Mouse (Mus musculus): ENCODE results near the gene Rpl12. TPM values are rescaled to one million over a fixed set of nuclear protein-coding genes. Genes with fewer than 3 reads are reported as not detected.

Gene Rpl12
- total RNA-seq, 2 experiments from 2014 or later: 2,991 to 3,079 TPM

DNA sequence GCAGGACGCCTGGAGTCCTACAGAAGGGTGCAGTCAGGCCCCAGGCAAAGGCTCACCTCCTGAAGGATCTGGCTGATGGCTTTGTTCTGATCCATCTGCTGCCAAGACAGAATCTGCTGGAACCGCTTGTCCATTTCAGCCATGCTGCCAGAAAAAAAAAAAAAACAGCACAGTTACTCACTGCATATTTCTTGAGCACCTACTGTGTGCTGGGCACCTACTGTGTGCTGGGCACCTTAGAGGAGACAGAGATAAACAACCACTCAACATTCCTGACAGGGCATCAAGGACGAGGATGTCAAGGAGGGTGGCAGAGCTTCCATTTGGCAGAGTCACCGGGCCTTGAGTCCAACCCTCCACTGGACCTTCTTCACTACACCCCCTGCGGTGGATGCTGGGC, 22.6 kb upstream of the Rpl12 start:
- no peak for ATAC-seq (replicated peaks; ENCODE audit: poor library complexity, severe bottlenecking)

DNA sequence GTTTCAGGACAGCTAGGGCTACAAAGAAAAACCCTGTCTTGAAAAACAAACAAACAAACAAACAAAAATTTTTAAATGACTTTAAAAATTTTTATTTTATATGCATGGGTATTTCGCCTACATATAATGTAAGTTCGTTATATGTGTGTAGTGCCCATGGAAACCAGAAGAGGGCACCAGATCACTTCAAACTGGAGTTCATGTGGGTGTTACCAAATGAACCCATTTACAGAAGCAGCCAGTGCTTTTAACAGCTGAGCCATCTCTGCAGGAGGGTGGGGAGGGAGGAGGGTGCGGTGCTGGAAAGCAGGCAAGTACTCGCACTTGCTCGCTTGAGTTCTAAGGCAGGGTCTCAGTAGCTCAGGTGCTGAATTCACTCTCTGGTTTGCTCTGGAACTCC, 21.9 kb upstream of the Rpl12 start:
- ATAC-seq (replicated peaks; ENCODE audit: poor library complexity, severe bottlenecking): peak; percentile 62

DNA sequence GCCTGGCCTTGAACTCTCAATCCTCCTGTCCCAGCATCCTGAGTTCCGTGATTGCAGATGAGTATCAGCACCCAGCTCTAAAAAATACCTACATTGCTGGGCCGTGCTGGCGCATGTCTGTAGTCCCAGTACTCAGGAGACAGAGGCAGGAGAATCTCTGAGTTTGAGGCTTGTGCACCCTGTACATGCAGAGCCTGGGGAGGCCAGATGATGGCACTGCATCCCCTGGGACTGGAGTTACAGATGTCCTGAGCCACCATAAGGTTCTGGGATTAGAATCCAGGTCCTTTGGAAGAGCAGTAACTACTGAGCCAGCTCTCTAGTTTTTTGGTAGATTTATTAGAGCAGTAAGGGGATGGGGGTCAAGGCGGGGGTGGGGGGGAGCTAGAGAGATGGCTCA, 20.9 kb upstream of the Rpl12 start:
- no peak for ATAC-seq (replicated peaks; ENCODE audit: poor library complexity, severe bottlenecking)

DNA sequence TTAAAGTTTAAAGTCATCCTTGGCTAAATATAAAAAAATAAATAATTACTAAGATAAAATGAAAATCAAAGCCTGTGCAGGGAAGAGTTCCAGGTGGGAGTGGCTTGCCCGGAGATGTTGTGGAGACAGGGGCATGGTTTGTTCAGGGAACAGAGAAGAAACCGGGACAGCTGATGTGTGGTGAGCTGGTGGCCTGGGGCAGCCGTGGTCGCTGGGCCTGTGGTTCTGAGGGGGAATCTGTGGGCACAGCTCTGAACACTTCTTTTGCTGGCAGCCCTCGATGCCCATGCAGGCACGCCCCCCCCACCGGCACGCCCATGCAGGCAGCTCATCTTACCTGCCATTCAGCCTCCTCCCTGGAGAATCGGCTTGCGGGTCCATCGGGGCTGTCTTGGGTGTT, 13.9 kb upstream of the Rpl12 start:
- no peak for ATAC-seq (replicated peaks; ENCODE audit: poor library complexity, severe bottlenecking)

GRCm38 (mm10) chr2:32954581-32954980, 6.8 kb upstream of the Rpl12 start:
- ATAC-seq (replicated peaks; ENCODE audit: poor library complexity, severe bottlenecking): no peak

GRCm38 (mm10) chr2:32957344-32957743, 4.0 kb upstream of the Rpl12 start:
- no peak for ATAC-seq (replicated peaks; ENCODE audit: poor library complexity, severe bottlenecking)

GRCm38 (mm10) chr2:32960273-32960672, 1.1 kb upstream of the Rpl12 start:
- ATAC-seq (replicated peaks; ENCODE audit: poor library complexity, severe bottlenecking): peak; percentile 64

DNA sequence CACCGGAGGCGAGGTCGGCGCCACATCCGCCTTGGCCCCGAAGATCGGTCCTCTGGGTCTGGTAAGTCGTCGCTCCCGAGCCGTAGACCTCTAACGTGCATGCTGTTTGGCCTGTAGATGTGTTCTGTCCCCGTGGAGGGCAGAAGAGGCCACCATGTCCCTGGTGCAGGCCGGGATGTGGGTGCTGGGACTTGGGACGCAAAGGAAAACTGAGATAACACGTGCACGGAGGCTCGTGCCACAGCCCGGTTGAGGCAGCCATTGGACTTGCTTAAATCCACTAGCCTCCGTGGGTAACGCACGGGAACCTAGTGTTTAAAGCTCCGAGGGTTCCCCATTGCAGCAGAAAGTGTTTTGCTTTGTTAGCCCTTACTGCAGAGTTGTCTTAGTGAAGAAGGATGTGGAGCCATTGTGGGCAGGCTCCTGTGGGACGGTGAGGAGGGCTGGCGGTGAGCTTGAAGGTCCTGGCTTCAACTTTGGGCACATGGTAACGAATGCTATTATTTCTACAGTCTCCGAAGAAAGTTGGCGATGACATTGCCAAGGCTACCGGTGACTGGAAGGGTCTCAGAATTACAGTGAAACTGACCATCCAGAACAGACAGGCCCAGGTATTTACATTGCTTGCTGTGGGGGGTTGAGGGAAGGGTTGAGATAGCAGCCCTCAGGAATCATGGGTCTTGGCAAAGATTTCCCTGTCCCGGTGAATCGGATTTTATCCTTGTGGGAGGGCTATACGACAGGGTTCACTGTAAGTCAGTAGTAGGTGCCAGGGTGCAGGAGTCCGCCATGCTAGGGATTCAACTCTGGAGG, 909 bp downstream of the Rpl12 start:
- no peak for ATAC-seq (replicated peaks; ENCODE audit: poor library complexity, severe bottlenecking)

DNA sequence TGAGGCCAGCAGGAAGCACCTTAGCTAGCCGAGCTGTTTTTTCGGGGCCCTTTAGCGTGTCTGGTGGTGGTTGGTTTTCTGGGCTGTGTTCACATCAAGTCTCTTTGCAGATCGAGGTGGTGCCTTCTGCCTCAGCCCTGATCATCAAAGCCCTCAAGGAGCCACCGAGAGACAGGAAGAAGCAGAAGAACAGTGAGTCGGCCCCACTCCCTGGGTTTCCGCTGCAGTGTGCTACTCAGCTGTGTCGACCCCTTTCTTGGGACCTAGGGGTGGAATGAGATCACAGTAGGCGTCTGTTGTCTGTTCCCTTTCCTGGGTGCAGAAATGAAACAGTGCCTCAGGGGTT, 1.5 kb downstream of the Rpl12 start:
- ATAC-seq (replicated peaks; ENCODE audit: poor library complexity, severe bottlenecking): no peak

GRCm38 (mm10) chr2:32963544-32963943, 2.2 kb downstream of the Rpl12 start:
- ATAC-seq (replicated peaks; ENCODE audit: poor library complexity, severe bottlenecking): no peak

DNA sequence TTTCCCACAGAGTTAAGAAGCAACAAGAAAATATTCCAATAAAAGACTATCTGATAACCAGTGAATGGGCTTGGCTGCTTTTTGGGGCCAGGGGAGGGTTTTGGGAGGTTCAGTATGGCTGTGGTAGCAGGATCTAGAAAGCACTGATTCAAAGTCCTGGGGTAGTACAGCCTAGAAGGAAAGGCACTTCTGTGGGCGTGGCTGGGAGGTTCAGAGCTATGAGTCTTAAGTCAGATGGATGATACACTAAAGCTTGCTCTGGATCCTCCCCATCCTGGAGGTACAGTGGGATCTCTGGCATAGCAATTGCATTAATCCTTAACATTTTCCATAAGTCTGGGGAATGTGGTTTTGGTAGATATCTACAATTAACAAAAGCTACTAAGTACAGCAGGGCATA, 2.6 kb downstream of the Rpl12 start:
- ATAC-seq (replicated peaks; ENCODE audit: poor library complexity, severe bottlenecking): no peak

GRCm38 (mm10) chr2:32964659-32965457, 3.5 kb downstream of the Rpl12 start:
- ATAC-seq (replicated peaks; ENCODE audit: poor library complexity, severe bottlenecking): no peak

DNA sequence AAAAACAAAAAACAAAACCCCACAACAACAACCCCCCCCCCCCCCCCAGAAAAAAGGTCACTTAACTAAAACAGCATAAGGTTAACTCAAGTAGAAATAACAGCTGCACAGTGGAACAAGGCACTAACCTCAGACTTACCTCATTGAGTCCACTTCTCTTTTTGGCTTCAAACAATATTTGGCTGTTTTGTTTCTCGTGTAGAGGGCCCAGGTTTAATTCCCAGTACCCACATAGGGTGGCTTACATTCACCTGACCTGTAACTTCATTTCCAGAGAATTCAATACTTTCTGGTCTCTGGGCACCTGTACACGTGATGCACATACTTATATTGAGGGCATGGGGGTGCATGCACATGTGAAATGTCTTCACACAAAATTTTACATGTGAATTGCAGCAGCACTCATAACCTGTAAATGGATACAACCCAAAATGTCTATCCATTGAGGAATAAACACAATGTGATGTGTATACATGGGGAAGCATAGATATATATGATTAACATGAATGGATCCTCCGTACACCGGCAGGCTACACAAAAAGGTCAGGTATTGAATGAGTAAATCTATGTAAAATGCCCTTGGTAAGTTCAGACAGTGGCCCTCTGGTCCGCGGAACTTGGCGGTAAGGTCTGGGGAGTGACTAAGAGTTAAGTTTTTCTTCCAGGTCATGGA, 4.3 kb downstream of the Rpl12 start:
- ATAC-seq (replicated peaks; ENCODE audit: poor library complexity, severe bottlenecking): no peak

DNA sequence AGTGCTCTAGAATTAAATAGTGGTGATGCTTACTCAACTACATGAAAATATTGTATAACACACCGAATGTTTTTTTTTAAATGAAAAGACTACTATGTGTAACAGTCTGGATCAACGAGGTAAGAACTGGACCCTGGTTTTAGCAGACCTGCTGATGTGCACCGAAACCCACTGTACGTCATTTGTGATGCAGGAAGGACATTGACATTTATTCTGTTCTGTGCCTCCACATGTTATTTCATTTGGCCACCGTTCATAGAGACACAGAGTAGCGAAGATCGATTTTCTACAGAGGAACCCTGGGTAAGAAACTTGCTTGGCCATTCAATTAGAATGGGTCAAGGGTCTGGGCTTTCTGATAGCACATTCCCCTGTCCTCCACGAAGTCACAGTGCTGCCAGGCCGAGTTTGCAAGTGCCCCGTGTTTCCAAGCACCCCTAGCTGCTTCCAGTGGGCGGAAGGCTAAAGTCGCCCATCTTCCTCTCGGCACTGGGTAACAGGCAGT, 4.9 kb downstream of the Rpl12 start:
- ATAC-seq (replicated peaks; ENCODE audit: poor library complexity, severe bottlenecking): no peak

- ATAC-seq (replicated peaks; ENCODE audit: poor library complexity, severe bottlenecking): peak; percentile 70
These were observed 5.6 kb downstream of the Rpl12 start for GRCm38 (mm10) chr2:32966689-32967631.

- no peak for ATAC-seq (replicated peaks; ENCODE audit: poor library complexity, severe bottlenecking)
These were observed 6.8 kb downstream of the Rpl12 start for GRCm38 (mm10) chr2:32968024-32968614.

- ATAC-seq (replicated peaks; ENCODE audit: poor library complexity, severe bottlenecking): no peak
These were observed 8.0 kb downstream of the Rpl12 start for GRCm38 (mm10) chr2:32969326-32969725.

DNA sequence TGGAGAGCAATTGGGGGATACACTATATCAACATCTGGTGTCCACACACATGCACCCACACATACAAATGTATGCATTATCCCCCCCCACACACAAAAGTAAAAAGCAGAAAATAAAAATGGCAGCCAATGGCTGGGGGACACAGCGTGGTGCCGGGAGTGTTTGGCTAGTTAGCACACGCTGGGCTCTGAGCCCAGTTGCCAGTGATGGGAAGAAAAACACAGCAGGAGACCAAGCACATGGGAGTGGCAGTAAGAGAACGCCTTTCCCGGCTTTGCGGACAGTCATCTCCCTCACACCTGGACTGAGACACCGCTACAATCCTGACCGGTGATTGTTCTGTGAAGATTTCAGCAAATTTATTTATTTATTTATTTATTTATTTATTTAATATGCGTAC, 9.9 kb downstream of the Rpl12 start:
- no peak for ATAC-seq (replicated peaks; ENCODE audit: poor library complexity, severe bottlenecking)

GRCm38 (mm10) chr2:32974216-32974615, 12.9 kb downstream of the Rpl12 start:
- ATAC-seq (replicated peaks; ENCODE audit: poor library complexity, severe bottlenecking): no peak

GRCm38 (mm10) chr2:32977114-32977513, 15.8 kb downstream of the Rpl12 start:
- no peak for ATAC-seq (replicated peaks; ENCODE audit: poor library complexity, severe bottlenecking)
